Mouse (Mus musculus) lung, adult 2 months (tissue): ENCODE measurements at regions not wholly inside any gene's neighbourhood (a gene's known extent, or its start where the extent isn't known, plus 50 kb on each side); places are given as distances from the start of the nearest gene placed in this dataset.

Source experiments
- CTCF ChIP-seq: fragments of 200-500 bp; IDR thresholded peaks from 2 replicates; pipeline ENCODE4 v1.5.1; 2011; ENCODE audit warnings: mild to moderate bottlenecking, low read length, control low read depth; ENCODE audit not compliant: insufficient read depth
- POLR2A ChIP-seq: fragments of 200-500 bp; IDR thresholded peaks from 2 replicates; pipeline ENCODE4 v1.6.1; 2011; ENCODE audit warnings: low read depth, mild to moderate bottlenecking, control low read depth, low read length, borderline replicate concordance; ENCODE audit errors: extremely low read depth

DNA sequence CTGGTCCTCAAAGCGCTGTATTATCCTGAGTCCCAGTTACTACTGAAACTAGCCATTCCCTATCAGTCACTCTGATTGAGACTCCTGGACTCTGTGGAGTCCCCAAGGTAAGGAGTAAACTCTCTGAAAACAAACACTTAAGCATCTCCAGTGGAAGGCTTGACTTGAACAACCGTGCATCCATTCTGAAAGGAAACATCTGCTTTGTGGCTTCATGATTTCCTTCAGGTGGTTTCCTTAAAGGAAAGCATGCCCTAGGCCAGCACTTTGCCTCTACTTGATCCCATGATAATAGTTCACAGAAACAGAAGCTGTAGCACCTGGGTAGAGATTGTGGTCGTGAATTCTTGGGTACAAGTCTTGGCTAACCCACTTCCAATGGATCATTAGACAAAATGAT is 235.0 kb upstream of the Adra1b start:
- TF ChIP-seq CTCF = no peak
- TF ChIP-seq POLR2A = no peak
